Mouse (Mus musculus): Measurements from ENCODE around the gene Man2a1. TPM values are rescaled to one million over a fixed set of nuclear protein-coding genes. Genes with fewer than 3 reads are reported as not detected.

Man2a1 gene
- polyA plus RNA-seq, 1 experiment, result 21.3 TPM

- H3K4me3 ChIP-seq (ENCODE audit: control insufficient read depth, insufficient read depth, low read length), result no peak overlapping the region
- H3K36me3 ChIP-seq (ENCODE audit: control insufficient read depth, insufficient read depth, low read length), result peaks cover 32% of the 10 kb centered on the region
- WGBS, result 97% methylated on average over 9 of the region's 9 CpGs
- H3K4me1 ChIP-seq (replicated peaks; ENCODE audit: control insufficient read depth, insufficient read depth, low read length), result no peaks in the 10 kb centered on the region
- TF ChIP-seq POLR2A (IDR thresholded peaks at IDR 0.05; ENCODE audit: control insufficient read depth, extremely low read depth, insufficient read depth, low read length, poor library complexity) (no peak), CTCF (IDR thresholded peaks at IDR 0.05; ENCODE audit: borderline replicate concordance, control insufficient read depth, extremely low read depth, insufficient read depth, low read length, poor library complexity) (no peak)
- no peak overlapping the region for H3K27ac ChIP-seq (ENCODE audit: control insufficient read depth, insufficient read depth, low read length)
- no peaks in the 10 kb centered on the region for H3K27me3 ChIP-seq (ENCODE audit: control insufficient read depth, insufficient read depth, low read length)
- no peak for DNase-seq
Measured at GRCm38 (mm10) chr17:64650702-64651101, 50.2 kb downstream of the Man2a1 start.

- TF ChIP-seq POLR2A (IDR thresholded peaks at IDR 0.05; ENCODE audit: control insufficient read depth, extremely low read depth, insufficient read depth, low read length, poor library complexity) (no peak), CTCF (IDR thresholded peaks at IDR 0.05; ENCODE audit: borderline replicate concordance, control insufficient read depth, extremely low read depth, insufficient read depth, low read length, poor library complexity) (no peak)
- no peaks in the 10 kb centered on the region for H3K4me1 ChIP-seq (replicated peaks; ENCODE audit: control insufficient read depth, insufficient read depth, low read length)
- no peaks in the 10 kb centered on the region for H3K27me3 ChIP-seq (ENCODE audit: control insufficient read depth, insufficient read depth, low read length)
- H3K4me3 ChIP-seq (ENCODE audit: control insufficient read depth, insufficient read depth, low read length), result no peak overlapping the region
- no peak for DNase-seq
- no peak overlapping the region for H3K27ac ChIP-seq (ENCODE audit: control insufficient read depth, insufficient read depth, low read length)
- WGBS, result 98% methylated on average over 2 of the region's 2 CpGs
- peaks cover 42% of the 10 kb centered on the region for H3K36me3 ChIP-seq (ENCODE audit: control insufficient read depth, insufficient read depth, low read length)
Measured at GRCm38 (mm10) chr17:64653621-64654020, 53.1 kb downstream of the Man2a1 start.

- no peaks in the 10 kb centered on the region for H3K4me1 ChIP-seq (replicated peaks; ENCODE audit: control insufficient read depth, insufficient read depth, low read length)
- H3K36me3 ChIP-seq (ENCODE audit: control insufficient read depth, insufficient read depth, low read length), result peaks cover 27% of the 10 kb centered on the region
- no peaks in the 10 kb centered on the region for H3K27me3 ChIP-seq (ENCODE audit: control insufficient read depth, insufficient read depth, low read length)
- H3K4me3 ChIP-seq (ENCODE audit: control insufficient read depth, insufficient read depth, low read length), result no peak overlapping the region
- WGBS, result 98% methylated on average over 4 of the region's 4 CpGs
- H3K27ac ChIP-seq (ENCODE audit: control insufficient read depth, insufficient read depth, low read length), result no peak overlapping the region
- TF ChIP-seq POLR2A (IDR thresholded peaks at IDR 0.05; ENCODE audit: control insufficient read depth, extremely low read depth, insufficient read depth, low read length, poor library complexity) (no peak), CTCF (IDR thresholded peaks at IDR 0.05; ENCODE audit: borderline replicate concordance, control insufficient read depth, extremely low read depth, insufficient read depth, low read length, poor library complexity) (no peak)
- DNase-seq, result no peak
Measured at GRCm38 (mm10) chr17:64659682-64660081, 59.1 kb downstream of the Man2a1 start.

GRCm38 (mm10) chr17:64666518-64666917 lies 66.0 kb downstream of the Man2a1 start:
- H3K4me1 ChIP-seq (replicated peaks; ENCODE audit: control insufficient read depth, insufficient read depth, low read length), result no peaks in the 10 kb centered on the region
- no peak overlapping the region for H3K27ac ChIP-seq (ENCODE audit: control insufficient read depth, insufficient read depth, low read length)
- H3K27me3 ChIP-seq (ENCODE audit: control insufficient read depth, insufficient read depth, low read length), result no peaks in the 10 kb centered on the region
- peaks cover 34% of the 10 kb centered on the region for H3K36me3 ChIP-seq (ENCODE audit: control insufficient read depth, insufficient read depth, low read length)
- no peak for TF ChIP-seq POLR2A (IDR thresholded peaks at IDR 0.05; ENCODE audit: control insufficient read depth, extremely low read depth, insufficient read depth, low read length, poor library complexity)
- no peak for TF ChIP-seq CTCF (IDR thresholded peaks at IDR 0.05; ENCODE audit: borderline replicate concordance, control insufficient read depth, extremely low read depth, insufficient read depth, low read length, poor library complexity)
- no peak overlapping the region for H3K4me3 ChIP-seq (ENCODE audit: control insufficient read depth, insufficient read depth, low read length)
- DNase-seq, result no peak
- 97% methylated on average over 4 of the region's 4 CpGs for WGBS

- WGBS, result 32% methylated on average over 5 of the region's 5 CpGs
Measured at GRCm38 (mm10) chr17:64668504-64668903, 68.0 kb downstream of the Man2a1 start.

GRCm38 (mm10) chr17:64674401-64674800 lies 73.9 kb downstream of the Man2a1 start:
- TF ChIP-seq CTCF (IDR thresholded peaks at IDR 0.05; ENCODE audit: borderline replicate concordance, control insufficient read depth, extremely low read depth, insufficient read depth, low read length, poor library complexity) (no peak), POLR2A (IDR thresholded peaks at IDR 0.05; ENCODE audit: control insufficient read depth, extremely low read depth, insufficient read depth, low read length, poor library complexity) (no peak)
- 97% methylated on average over 1 of the region's 1 CpGs for WGBS
- peaks cover 57% of the 10 kb centered on the region for H3K36me3 ChIP-seq (ENCODE audit: control insufficient read depth, insufficient read depth, low read length)
- no peaks in the 10 kb centered on the region for H3K4me1 ChIP-seq (replicated peaks; ENCODE audit: control insufficient read depth, insufficient read depth, low read length)
- H3K27ac ChIP-seq (ENCODE audit: control insufficient read depth, insufficient read depth, low read length), result no peak overlapping the region
- H3K4me3 ChIP-seq (ENCODE audit: control insufficient read depth, insufficient read depth, low read length), result no peak overlapping the region
- no peak for DNase-seq
- H3K27me3 ChIP-seq (ENCODE audit: control insufficient read depth, insufficient read depth, low read length), result no peaks in the 10 kb centered on the region

More at GRCm38 (mm10) chr17:64668504-64668903, 68.0 kb downstream of the Man2a1 start:
- Histone ChIP-seq H3K4me1 (replicated peaks; ENCODE audit: control insufficient read depth, insufficient read depth, low read length) (no peaks in the 10 kb centered on the region), H3K27me3 (ENCODE audit: control insufficient read depth, insufficient read depth, low read length) (no peaks in the 10 kb centered on the region), H3K4me3 (ENCODE audit: control insufficient read depth, insufficient read depth, low read length) (no peak overlapping the region), H3K36me3 (ENCODE audit: control insufficient read depth, insufficient read depth, low read length) (peaks cover 49% of the 10 kb centered on the region), H3K27ac (ENCODE audit: control insufficient read depth, insufficient read depth, low read length) (no peak overlapping the region)
- TF ChIP-seq POLR2A (IDR thresholded peaks at IDR 0.05; ENCODE audit: control insufficient read depth, extremely low read depth, insufficient read depth, low read length, poor library complexity) (no peak), CTCF (IDR thresholded peaks at IDR 0.05; ENCODE audit: borderline replicate concordance, control insufficient read depth, extremely low read depth, insufficient read depth, low read length, poor library complexity) (no peak)
- no peak for DNase-seq

- Histone ChIP-seq H3K36me3 (ENCODE audit: control insufficient read depth, insufficient read depth, low read length) (peaks cover 52% of the 10 kb centered on the region), H3K27me3 (ENCODE audit: control insufficient read depth, insufficient read depth, low read length) (no peaks in the 10 kb centered on the region), H3K4me1 (replicated peaks; ENCODE audit: control insufficient read depth, insufficient read depth, low read length) (no peaks in the 10 kb centered on the region), H3K27ac (ENCODE audit: control insufficient read depth, insufficient read depth, low read length) (no peak overlapping the region), H3K4me3 (ENCODE audit: control insufficient read depth, insufficient read depth, low read length) (no peak overlapping the region)
- no peak for DNase-seq
- TF ChIP-seq CTCF (IDR thresholded peaks at IDR 0.05; ENCODE audit: borderline replicate concordance, control insufficient read depth, extremely low read depth, insufficient read depth, low read length, poor library complexity) (no peak), POLR2A (IDR thresholded peaks at IDR 0.05; ENCODE audit: control insufficient read depth, extremely low read depth, insufficient read depth, low read length, poor library complexity) (no peak)
- 96% methylated on average over 6 of the region's 6 CpGs for WGBS
Measured at GRCm38 (mm10) chr17:64674980-64675379, 74.4 kb downstream of the Man2a1 start.
